Mouse (Mus musculus): Measurements from ENCODE around the gene Mier3.

The Mier3 gene

GRCm38 (mm10) chr13:111680679-111681078 lies at the start of gene Mier3:
Mier3 (plus strand) TSS chr13:111680979.
- no peak for DNase-seq (ENCODE audit: extremely low spot score)

DNA sequence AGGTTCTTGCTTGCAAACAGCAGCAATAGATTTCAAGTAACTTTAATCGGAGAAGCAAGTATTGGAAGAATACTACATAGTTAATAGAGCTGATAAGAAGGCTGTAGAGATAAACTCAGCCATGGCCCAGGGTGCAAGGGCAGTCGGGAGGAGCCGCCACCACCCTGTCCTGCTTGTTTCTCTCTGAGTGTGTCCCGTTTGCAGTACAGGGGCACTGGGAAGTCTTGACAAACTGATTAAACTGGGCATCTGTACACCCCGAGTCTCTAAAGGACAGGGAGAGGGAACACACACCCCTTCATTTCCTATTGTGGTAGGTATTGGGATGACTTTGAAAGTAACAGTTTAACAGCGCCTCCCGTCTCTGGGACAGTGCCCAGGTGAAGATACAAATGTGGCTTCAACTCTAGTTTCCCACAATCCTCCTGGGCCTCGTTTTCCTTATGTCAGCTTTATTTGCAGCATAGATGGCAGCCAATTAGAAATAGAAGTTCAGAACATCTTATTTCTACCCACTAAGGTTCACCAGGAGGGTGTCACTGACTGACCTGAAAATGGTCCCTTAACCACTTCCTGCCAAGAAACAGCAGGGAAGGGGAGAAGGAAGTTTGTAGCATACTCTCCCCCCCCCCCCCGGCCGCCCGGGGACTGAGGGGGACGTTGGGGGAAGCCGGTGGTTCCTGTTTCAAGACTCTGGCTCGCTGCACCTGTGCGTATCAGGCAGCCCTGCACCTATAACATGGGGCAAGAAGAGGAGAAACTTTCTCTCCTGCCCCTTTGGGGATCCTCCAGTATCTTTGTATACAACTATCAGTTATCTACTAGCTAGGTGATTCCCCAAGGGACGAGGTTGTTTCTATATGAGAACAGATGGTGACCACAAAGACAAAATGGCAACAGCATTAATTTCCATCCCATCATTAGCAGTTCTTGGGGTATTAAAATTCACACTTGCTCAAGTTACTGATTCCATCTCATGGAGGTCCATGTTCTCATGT lies 46.3 kb upstream of the Mier3 start:
- no peak for DNase-seq (ENCODE audit: extremely low spot score)

DNA sequence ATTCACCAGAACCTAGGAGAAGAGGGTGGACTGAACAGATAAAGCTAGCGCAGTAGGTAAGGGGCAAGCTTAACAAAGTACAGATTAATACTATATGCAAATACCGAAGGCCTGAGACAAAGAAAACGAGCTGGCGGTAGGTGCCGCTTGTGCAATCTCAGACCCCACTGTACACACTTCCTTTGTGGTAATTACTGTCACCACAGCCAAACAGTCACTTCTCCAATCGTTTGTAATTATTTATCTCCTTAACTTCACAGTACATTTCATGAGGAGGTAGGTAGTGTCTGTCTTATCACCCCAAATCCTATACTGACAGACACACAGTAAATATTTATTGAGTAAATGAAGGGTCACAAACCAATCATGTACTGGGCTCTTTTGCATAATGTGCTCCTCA lies 40.5 kb upstream of the Mier3 start:
- no peak for DNase-seq (ENCODE audit: extremely low spot score)

- DNase-seq (ENCODE audit: extremely low spot score), result no peak
Observed at GRCm38 (mm10) chr13:111643636-111644035, 37.1 kb upstream of the Mier3 start.

DNA sequence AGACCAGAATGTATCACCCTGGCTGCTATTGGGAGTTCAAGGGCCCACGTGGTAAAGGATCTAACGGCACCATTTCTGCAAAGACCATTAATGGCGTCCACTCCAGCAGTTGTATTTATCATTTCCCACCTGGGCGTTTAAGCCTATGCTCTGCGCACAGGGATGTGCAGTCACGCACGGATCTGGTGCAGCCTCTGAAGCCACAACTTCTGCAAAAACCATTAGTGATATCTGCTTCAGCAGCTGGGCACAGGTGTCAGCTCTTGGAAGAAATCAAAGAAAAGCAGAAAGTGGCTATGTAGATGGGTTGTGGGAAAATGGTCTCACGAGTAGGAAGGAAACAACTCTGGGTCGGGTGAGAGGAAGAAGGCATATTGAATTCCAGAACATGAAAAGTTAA lies 34.6 kb upstream of the Mier3 start:
- DNase-seq (ENCODE audit: extremely low spot score), result no peak

DNA sequence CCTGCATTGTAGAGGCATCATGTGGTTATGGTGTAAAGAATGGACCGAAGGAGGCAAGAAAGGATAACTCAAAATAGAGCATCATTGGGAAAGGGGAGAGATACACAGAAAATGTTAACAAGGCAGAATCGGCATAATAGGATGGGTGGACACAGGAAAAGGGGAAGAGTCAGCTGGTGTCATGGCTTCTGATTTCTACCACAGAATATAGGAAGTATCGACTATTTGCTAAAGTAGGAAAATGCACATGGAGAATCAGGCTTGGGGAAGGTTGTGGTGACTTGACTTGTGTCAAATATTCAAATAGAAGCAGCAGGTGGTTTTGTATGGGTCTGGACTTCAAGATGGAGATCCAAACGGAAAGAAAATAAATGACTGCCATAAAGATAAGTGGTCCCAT lies 33.5 kb upstream of the Mier3 start:
- no peak for DNase-seq (ENCODE audit: extremely low spot score)

- no peak for DNase-seq (ENCODE audit: extremely low spot score)
Observed at GRCm38 (mm10) chr13:111651020-111651419, 29.8 kb upstream of the Mier3 start.

DNA sequence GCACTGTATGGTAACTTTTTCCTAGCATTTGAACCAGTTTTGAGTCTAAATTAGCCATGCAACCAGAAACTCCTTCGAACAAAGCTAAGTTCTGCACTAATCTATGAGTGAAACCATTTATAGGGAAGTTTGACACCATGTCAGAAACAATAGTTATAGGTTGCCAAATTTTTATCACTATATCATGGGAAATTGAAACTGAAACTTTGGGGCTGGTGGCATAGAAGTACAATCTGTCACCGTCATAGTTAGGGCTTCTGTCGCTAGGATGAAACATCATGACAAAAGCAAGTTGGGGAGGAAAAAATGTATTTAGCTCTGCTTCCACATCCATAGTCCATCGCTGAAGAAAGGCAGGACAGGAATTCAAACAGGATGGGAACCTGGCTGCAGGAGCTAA lies 25.5 kb upstream of the Mier3 start:
- no peak for DNase-seq (ENCODE audit: extremely low spot score)

DNA sequence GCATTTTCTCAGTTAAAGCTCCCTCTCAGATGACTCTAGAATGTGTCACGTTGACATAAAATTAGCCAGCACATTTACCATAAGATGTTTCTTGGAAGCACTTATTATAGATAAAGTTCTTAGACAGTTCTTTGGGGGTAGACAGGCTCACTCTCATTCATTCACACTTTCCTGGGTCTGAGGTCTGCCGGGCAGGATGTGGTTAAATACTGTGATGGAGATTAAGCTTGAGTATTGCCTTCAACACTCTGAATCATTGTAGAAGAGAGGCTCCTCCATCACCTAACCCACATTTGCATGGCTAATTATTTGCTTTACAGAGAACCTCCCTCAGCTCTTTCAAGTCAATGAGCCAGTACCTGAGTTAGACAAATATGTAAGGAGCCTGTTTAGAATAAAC lies 24.9 kb upstream of the Mier3 start:
- no peak for DNase-seq (ENCODE audit: extremely low spot score)

DNA sequence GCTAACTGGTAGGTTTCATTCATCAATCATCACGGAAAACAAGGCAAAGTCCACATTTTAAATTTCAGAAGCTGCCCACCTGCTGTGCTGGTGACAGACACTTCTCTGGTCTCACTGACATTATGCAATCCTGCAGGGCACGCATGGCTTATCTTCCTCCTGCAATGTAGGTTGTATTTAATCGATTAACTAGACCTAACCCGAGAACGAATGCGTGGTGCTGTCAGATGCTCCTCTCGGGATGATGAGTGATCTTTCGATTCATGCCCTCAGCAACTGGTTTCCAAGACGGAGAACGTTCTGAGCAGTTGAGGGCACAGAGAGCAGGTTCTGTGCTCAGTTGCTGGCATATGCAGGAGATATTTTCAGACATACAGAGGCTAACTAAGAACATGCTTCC lies 24.5 kb upstream of the Mier3 start:
- DNase-seq (ENCODE audit: extremely low spot score), result no peak

DNA sequence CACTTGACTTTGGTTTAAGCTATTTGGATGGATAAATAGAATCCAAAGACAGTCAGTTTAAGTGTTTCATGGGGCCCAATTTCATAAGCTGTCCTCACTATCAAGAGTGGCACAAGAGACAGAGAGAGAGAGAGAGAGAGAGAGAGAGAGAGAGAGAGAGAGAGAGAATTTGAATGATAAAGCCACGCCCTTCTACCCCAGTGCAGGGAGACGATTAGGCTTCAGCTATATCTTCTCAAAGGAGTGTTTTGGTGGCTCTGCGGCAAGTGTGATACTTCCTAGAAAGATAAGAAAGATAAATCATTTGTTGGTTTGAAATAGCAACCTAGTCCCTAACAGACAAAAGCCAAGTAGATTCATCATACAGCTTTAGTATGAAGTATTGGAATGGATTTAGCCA lies 24.0 kb upstream of the Mier3 start:
- no peak for DNase-seq (ENCODE audit: extremely low spot score)

DNA sequence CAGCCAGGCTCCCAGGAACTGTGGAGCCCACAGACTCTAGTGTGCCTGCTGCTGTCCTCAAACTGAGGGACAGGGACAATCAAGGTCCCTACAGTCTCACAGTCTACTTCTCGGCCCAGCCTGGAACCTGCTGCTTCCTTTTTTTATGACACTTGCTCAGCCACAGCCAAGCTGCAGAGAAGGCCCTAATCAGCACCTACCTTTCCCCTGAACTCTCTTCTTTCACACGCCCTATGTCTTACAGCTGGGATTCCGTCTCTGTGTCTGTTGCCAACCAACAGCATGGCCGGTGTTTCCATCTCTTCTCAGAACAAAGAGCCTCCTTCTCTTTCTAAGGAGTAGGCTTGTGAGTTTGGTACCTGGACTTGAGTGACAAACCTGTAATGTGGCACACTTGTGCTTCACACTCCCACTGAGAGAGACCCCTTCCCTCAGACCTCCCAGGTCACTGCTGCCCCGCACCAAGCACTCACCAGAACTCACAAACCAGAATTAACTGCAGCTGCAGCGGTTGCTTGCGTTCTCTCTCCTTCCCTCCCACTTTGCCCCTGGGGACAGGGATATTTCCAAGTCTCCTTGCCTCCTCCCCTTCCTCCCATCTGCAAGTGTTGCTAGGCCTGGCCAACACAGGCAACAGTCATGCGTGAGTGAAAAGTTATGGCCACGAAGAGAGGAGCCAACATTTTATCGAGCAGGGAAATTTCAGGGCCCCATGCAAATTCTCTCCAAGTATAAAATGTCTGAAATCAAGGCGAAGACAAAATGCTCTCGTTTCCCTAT lies 22.1 kb upstream of the Mier3 start:
- no peak for DNase-seq (ENCODE audit: extremely low spot score)

- no peak for DNase-seq (ENCODE audit: extremely low spot score)
Observed at GRCm38 (mm10) chr13:111659430-111659829, 21.3 kb upstream of the Mier3 start.

DNA sequence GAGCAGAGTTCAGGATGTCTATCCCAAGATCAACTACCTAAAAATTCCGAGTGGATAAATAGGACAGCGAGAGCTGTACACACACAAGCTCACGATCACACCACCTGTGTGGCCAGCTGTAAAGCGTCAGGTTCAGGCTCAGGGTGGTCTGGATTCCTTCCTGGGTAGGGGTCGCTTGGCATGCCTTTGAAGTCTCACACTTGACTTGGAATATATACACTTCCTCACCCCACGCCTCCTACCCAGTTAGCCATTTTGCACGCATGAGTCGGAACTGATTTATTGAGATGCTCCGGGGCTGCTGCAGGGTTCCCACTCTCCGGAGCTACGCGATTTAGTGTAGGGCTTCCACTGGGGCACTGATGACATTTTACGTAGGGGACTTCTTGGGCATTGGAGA lies 20.7 kb upstream of the Mier3 start:
- peak; percentile 8 for DNase-seq (ENCODE audit: extremely low spot score)

DNA sequence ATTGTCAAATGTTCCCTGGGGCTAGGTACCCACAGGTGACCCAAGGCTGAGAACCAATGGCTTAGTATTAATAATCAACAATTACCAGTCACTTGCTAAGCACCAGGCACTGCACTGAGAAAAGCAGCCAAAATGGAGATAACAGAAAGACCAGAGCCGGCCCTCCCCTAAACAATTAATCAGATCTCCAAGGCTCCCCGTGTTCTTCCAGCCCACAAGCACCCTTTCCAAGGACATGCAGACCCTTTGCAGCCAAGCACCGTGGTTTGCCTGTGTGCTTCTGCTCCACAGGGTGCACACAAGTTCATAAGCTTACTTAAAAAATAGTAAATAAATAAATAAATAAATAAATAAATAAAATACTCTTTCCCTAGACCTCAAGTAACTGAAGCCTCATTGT lies 20.2 kb upstream of the Mier3 start:
- DNase-seq (ENCODE audit: extremely low spot score), result no peak

DNA sequence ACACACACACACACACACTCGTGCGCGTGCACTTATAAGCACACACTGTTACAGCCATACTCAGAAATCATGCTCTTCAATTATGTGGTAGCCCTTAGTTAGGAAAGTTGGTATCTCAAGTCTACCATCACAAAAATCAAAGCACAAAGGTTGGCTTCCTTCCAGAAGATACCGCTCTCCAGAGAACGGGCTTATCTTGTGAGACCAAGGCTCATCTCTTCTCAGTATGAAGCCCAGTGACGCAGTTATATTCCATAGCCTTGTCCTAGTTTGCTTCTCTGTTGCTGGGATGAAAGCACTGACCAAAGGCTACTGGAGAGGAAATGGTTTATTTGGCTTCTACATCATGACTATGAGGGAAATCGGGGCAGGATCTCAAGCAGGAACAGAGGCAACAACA lies 12.8 kb upstream of the Mier3 start:
- DNase-seq (ENCODE audit: extremely low spot score), result no peak

- no peak for DNase-seq (ENCODE audit: extremely low spot score)
Observed at GRCm38 (mm10) chr13:111676841-111677240, 3.9 kb upstream of the Mier3 start.

DNA sequence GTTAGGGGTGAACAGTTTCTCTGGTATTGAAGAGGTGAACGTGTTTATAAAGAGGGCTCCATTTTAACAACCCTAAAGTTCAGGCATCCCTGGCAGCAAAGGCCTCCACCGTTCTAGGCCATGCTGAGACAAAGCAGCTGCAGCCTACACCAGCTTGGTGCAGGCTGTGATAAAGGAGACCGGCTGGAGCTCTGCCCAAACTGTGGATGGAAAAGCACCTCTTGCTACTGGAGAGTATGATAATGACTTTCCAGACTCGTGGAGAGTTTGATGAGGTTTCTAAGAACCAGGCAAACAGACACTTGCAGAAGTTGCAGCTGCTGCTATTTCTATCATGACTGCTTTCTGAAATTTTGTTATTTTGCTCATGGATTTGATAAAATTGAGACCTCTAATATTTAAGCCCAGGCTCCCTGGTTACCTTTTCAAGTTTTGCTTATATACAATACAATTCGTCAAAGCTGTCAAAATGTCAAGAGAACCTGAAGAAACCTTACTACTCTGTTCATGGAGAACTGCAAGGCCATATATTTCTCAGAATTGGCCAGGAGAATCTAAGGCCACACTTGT lies 3.4 kb downstream of the Mier3 start:
- no peak for DNase-seq (ENCODE audit: extremely low spot score)

- peak; percentile 88 for DNase-seq (ENCODE audit: extremely low spot score)
Observed at GRCm38 (mm10) chr13:111685751-111686462, 5.1 kb downstream of the Mier3 start.

DNA sequence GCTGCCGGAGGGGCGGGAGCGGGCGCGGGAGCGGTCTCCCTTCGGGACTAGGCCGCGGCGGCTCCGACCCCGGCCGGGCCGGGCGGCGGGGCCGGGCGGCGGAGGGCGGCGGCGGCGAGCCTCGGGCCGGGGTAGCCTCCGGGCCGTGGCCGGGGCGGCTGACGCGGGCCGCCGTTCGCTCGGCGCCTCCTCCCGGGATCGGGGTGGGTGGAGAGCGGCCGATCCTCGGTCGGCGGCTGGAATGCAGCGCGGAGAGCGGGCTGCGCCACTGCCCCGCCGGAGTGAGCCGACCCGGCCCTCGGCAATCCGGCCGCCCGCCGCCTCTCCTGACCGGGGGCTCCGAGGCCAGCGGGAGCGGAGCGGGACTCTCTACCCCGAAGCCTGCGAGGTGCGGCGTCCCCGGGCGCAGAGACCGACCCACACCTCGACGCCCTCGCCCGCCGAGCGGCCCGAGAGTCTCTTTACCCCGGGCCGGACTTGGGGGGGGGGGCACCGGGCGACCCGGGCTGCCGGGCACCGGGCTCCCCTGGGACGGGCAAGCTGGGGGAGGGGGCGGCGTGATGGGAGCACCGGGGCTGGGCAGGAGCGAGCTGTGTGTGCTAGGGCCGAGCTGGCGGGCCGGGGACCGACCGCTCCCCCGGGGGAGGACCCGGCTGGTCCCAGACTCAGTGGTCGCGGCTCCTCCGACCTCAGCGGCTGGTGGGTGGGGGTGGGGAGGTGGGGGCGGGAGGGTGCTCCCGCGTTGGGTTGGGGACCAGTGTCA lies 5.9 kb downstream of the Mier3 start:
- peak; percentile 50 for DNase-seq (ENCODE audit: extremely low spot score)

GRCm38 (mm10) chr13:111687285-111687781 lies 6.6 kb downstream of the Mier3 start:
- DNase-seq (ENCODE audit: extremely low spot score), result peak; percentile 75
